Mouse (Mus musculus) forebrain, embryonic 15.5 days (tissue): ENCODE measurements around the gene Phactr1. TPM values are rescaled to one million over a fixed set of nuclear protein-coding genes. Genes with fewer than 3 reads are reported as not detected.

ENCODE experiments used
- ATAC-seq: fragments of 200-750 bp; cut with Nextera tagmentation; replicated peaks from 2 replicates; pipeline ENCODE4 v1.8.0; 2017; ENCODE audit warnings: mild to moderate bottlenecking, moderate TSS enrichment, moderate library complexity
- H3K27ac ChIP-seq: fragments of 300-500 bp; sonication (generic); replicated peaks from 2 replicates; pipeline ENCODE4 v1.5.1; 2015; ENCODE audit warnings: mild to moderate bottlenecking, inconsistent platforms
- H3K27me3 ChIP-seq: fragments of 300-500 bp; sonication (generic); 2 replicates; pipeline ENCODE4 v1.6.1; 2015; ENCODE audit warnings: inconsistent platforms
- H3K36me3 ChIP-seq: fragments of 300-500 bp; sonication (generic); 2 replicates; pipeline ENCODE4 v1.6.1; 2015; ENCODE audit warnings: mild to moderate bottlenecking, inconsistent platforms
- H3K4me1 ChIP-seq: fragments of 300-500 bp; sonication (generic); 2 replicates; pipeline ENCODE4 v1.6.1; 2015; ENCODE audit warnings: inconsistent platforms
- H3K4me2 ChIP-seq: fragments of 300-500 bp; sonication (generic); replicated peaks from 2 replicates; pipeline ENCODE4 v1.6.1; 2015; ENCODE audit warnings: mild to moderate bottlenecking, inconsistent platforms
- H3K4me3 ChIP-seq: fragments of 300-500 bp; sonication (generic); 2 replicates; pipeline ENCODE4 v1.5.1; 2015; ENCODE audit warnings: mild to moderate bottlenecking, inconsistent platforms
- H3K9ac ChIP-seq: fragments of 300-500 bp; sonication (generic); replicated peaks from 2 replicates; pipeline ENCODE4 v1.6.1; 2015; ENCODE audit warnings: mild to moderate bottlenecking, inconsistent platforms
- H3K9me3 ChIP-seq: fragments of 300-500 bp; sonication (generic); 2 replicates; pipeline ENCODE4 v1.6.1; 2016; ENCODE audit warnings: inconsistent platforms
- WGBS: fragments of 180-500 bp; shearing (Covaris S2); methylation state at CpG from one replicate; pipeline ENCODE4 v1.1.7; 2015; ENCODE audit warnings: mixed read lengths; 5-methylcytosine and 5-hydroxymethylcytosine counted together
- polyA plus RNA-seq: library from polyadenylated mRNA; unstranded; fragments of >200 nt; fragmentation: Nextera tagmentation; extraction: Ambion mirVana; gene quantifications from 2 replicates; pipeline ENCODE4 v1.2.1, GENCODE M21; 2015

Phactr1 gene
- polyA plus RNA-seq, 1 experiment from 2014 or later, result 83.8 TPM

- Histone ChIP-seq H3K27ac (0 out of 2 replicates have a peak overlapping the region, but pooled peaks have one; percentile 39), H3K4me2 (peak overlapping the region; percentile 47), H3K4me3 (peak overlapping the region; percentile 31), H3K9me3 (no peaks in the 10 kb centered on the region), H3K27me3 (no peaks in the 10 kb centered on the region), H3K9ac (no peak overlapping the region), H3K4me1 (peaks cover 14% of the 10 kb centered on the region), H3K36me3 (no peaks in the 10 kb centered on the region)
- ATAC-seq, result peak; percentile 76
- 6% methylated on average over 14 of the region's 14 CpGs for WGBS
Measured at GRCm38 (mm10) chr13:43182465-43183201, 502.2 kb downstream of the Phactr1 start.

GRCm38 (mm10) chr13:43183248-43184055, 503.0 kb downstream of the Phactr1 start:
- no peaks in the 10 kb centered on the region for H3K36me3 ChIP-seq
- peak overlapping the region; percentile 31 for H3K4me3 ChIP-seq
- H3K4me1 ChIP-seq, result peaks cover 14% of the 10 kb centered on the region
- peak overlapping the region; percentile 39; the same call in 1 of the 2 replicates for H3K27ac ChIP-seq
- ATAC-seq, result peak; percentile 70
- no peaks in the 10 kb centered on the region for H3K27me3 ChIP-seq
- H3K9ac ChIP-seq, result no peak overlapping the region
- H3K4me2 ChIP-seq, result peak overlapping the region; percentile 47
- WGBS, result 39% methylated on average over 8 of the region's 8 CpGs
- no peaks in the 10 kb centered on the region for H3K9me3 ChIP-seq

GRCm38 (mm10) chr13:43187736-43188135, 507.3 kb downstream of the Phactr1 start:
- Histone ChIP-seq H3K4me1 (peaks cover 7% of the 10 kb centered on the region), H3K36me3 (no peaks in the 10 kb centered on the region), H3K4me2 (no peak overlapping the region), H3K4me3 (no peak overlapping the region), H3K9ac (no peak overlapping the region), H3K9me3 (no peaks in the 10 kb centered on the region), H3K27me3 (no peaks in the 10 kb centered on the region), H3K27ac (no peak overlapping the region)
- ATAC-seq, result no peak
- 97% methylated on average over 4 of the region's 4 CpGs for WGBS
